Comparison of ENCODE assay signal across 8 mouse cellular contexts in genomic region chr2:113648167-113648566, GRCm38 (mm10).
DNase-seq lines count a peak whose midpoint lies in the region; ATAC-seq lines count a peak whose summit lies in the region.

No protein-coding gene starts in this region.

- ATAC-seq in intestine, embryonic 16.5 days, result peak; percentile 65; the same call in 1 of the 2 replicates
- ATAC-seq in intestine, embryonic 15.5 days, result no peak
- ATAC-seq in hematopoietic stem cell, adult 5-6 weeks (replicated peaks in 1 of 2; ENCODE audit: insufficient read depth in 1 of 2, low FRiP score in 2 of 2, low TSS enrichment in 1 of 2, low read depth in 1 of 2, poor library complexity in 2 of 2, severe bottlenecking in 2 of 2), result peak; percentile 77 to 85
- ATAC-seq in midbrain, embryonic 11.5 days (ENCODE audit: low FRiP score), result peak; percentile 88

- no peak overlapping the region for H3K27ac ChIP-seq in intestine, embryonic 16.5 days (ENCODE audit: low read length)
- H3K27ac ChIP-seq in intestine, embryonic 15.5 days, result no peak overlapping the region
- H3K27ac ChIP-seq in midbrain, embryonic 11.5 days (ENCODE audit: low read depth, low read length), result no peak overlapping the region

- no peak overlapping the region for H3K9ac ChIP-seq in intestine, embryonic 16.5 days (ENCODE audit: low read depth, low read length)
- no peak overlapping the region for H3K9ac ChIP-seq in intestine, embryonic 15.5 days
- no peak overlapping the region for H3K9ac ChIP-seq in midbrain, embryonic 11.5 days (ENCODE audit: low read length)

- H3K9me3 ChIP-seq in intestine, embryonic 16.5 days (ENCODE audit: control insufficient read depth, low read length), result no peaks in the 10 kb centered on the region
- no peaks in the 10 kb centered on the region for H3K9me3 ChIP-seq in intestine, embryonic 15.5 days
- H3K9me3 ChIP-seq in midbrain, embryonic 11.5 days (ENCODE audit: control insufficient read depth, low read length), result no peaks in the 10 kb centered on the region

- WGBS in intestine, embryonic 16.5 days, result 33% methylated on average over 3 of the region's 3 CpGs
- WGBS in intestine, embryonic 15.5 days, result 29% methylated on average over 3 of the region's 3 CpGs
- WGBS in midbrain, embryonic 11.5 days, result 24% methylated on average over 3 of the region's 3 CpGs

- H3K4me3 ChIP-seq in intestine, embryonic 16.5 days (ENCODE audit: low read length), result no peak overlapping the region
- no peak overlapping the region for H3K4me3 ChIP-seq in intestine, embryonic 15.5 days (replicated peaks)
- no peak overlapping the region for H3K4me3 ChIP-seq in midbrain, embryonic 11.5 days (ENCODE audit: low read depth, low read length)

- no peaks in the 10 kb centered on the region for H3K4me1 ChIP-seq in intestine, embryonic 16.5 days (ENCODE audit: control insufficient read depth, insufficient read depth, low read length)
- H3K4me1 ChIP-seq in intestine, embryonic 15.5 days (replicated peaks), result no peaks in the 10 kb centered on the region
- no peaks in the 10 kb centered on the region for H3K4me1 ChIP-seq in midbrain, embryonic 11.5 days (ENCODE audit: control insufficient read depth, insufficient read depth, low read length)

- H3K27me3 ChIP-seq in intestine, embryonic 16.5 days (replicated peaks; ENCODE audit: control insufficient read depth, insufficient read depth, low read length), result no peaks in the 10 kb centered on the region
- no peaks in the 10 kb centered on the region for H3K27me3 ChIP-seq in intestine, embryonic 15.5 days (replicated peaks)
- no peaks in the 10 kb centered on the region for H3K27me3 ChIP-seq in midbrain, embryonic 11.5 days (ENCODE audit: control insufficient read depth, insufficient read depth, low read length)

- intact Hi-C loops in left cerebral cortex, postnatal 14 days (cut with DNase I), result loop anchor here (5.0 kb wide), 2 partner anchors 111 to 146 kb away; no protein-coding TSS in a partner anchor

- no peak overlapping the region for H3K4me2 ChIP-seq in intestine, embryonic 16.5 days (ENCODE audit: low read depth, low read length)
- no peak overlapping the region for H3K4me2 ChIP-seq in intestine, embryonic 15.5 days (replicated peaks)
- H3K4me2 ChIP-seq in midbrain, embryonic 11.5 days, result no peak overlapping the region

- peak; percentile 17 for DNase-seq in adrenal gland, adult 8-10 months
- peak; percentile 80 for DNase-seq in embryo, embryonic 11 days
- peak; percentile 60 to 78 for DNase-seq in left cerebral cortex, postnatal 14 days (ENCODE audit: low spot score in 2 of 2)
- DNase-seq in midbrain, embryonic 11.5 days (ENCODE audit: low spot score, missing footprints), result peak; percentile 92
- DNase-seq in thymus, postnatal 14 days, result peak; percentile 10

- no peaks in the 10 kb centered on the region for H3K36me3 ChIP-seq in intestine, embryonic 16.5 days (ENCODE audit: control insufficient read depth, insufficient read depth, low read length)
- no peaks in the 10 kb centered on the region for H3K36me3 ChIP-seq in intestine, embryonic 15.5 days
- H3K36me3 ChIP-seq in midbrain, embryonic 11.5 days (ENCODE audit: control insufficient read depth, insufficient read depth, low read length), result no peaks in the 10 kb centered on the region

Comparison
In these comparisons a context has a peak if more than half of its experiments do, and no peak if none do; other contexts are left out.
1. DNase-seq: peak in every context shown above with its lines; median percentile 92 in midbrain, embryonic 11.5 days; 80 in embryo, embryonic 11 days; 69 in left cerebral cortex, postnatal 14 days; 17 in adrenal gland, adult 8-10 months; 10 in thymus, postnatal 14 days.